Mouse (Mus musculus) kidney, adult 2 months (tissue): Measurements from ENCODE around the gene Bmpr2.

ENCODE experiments used
- CTCF ChIP-seq: fragments of 200-500 bp; conservative IDR thresholded peaks from 2 replicates; pipeline ENCODE4 v1.5.1; 2011; ENCODE audit warnings: low read depth, mild to moderate bottlenecking, control low read depth, low read length, moderate library complexity, mixed read lengths; ENCODE audit not compliant: insufficient read depth, insufficient read length
- POLR2A ChIP-seq: fragments of 200-500 bp; IDR thresholded peaks from one replicate; pipeline ENCODE4 v1.6.1; 2011; ENCODE audit warnings: low read depth, low read length, control low read depth

DNA sequence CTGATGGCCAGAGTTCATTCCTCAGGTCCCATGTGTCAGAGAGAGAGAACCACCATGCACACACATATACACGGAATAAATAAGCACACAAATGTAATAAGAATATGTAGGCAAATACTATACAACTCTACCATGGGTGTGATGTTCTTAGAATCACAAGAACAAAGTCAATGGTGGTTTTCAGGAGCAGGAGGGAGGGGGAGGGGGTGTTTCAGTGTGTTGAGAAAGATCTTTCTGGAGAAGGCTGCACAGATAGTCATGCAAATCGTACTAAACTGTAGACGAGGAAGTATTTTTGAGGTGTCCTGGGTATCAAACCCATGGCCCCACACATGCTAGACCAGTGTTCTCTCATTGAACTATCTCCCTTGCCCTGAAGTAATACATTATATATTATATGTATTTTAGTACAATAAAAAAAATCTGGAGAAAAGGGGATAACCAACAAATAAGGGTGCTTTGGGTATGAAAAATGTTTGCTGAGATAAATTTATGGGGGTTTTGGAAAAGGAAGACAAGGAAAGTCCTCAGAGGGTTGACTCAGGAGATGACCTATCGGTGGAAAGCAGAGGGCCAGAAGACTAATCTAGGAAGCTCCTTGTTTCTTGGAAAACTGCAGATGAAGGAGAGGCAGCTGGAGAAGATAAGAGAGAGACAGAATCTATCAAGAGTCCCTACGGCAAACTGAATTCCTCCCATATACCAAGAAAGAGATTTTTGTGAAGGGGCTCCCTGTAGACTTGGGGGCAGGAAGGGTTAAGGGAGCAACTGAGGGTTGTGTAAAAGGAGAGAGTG, 138.1 kb downstream of the Bmpr2 start:
- no peak for TF ChIP-seq CTCF
- no peak for TF ChIP-seq POLR2A
